Mouse (Mus musculus): Measurements from ENCODE around the gene Snai3. TPM values are rescaled to one million over a fixed set of nuclear protein-coding genes. Genes with fewer than 3 reads are reported as not detected.

Gene Snai3
- total and polyA plus RNA-seq, 3 experiments, result 0.06 TPM; not detected in 2

- TF ChIP-seq JUND (IDR thresholded peaks at IDR 0.05; ENCODE audit: low read depth, low read length) (no peak), MAX (IDR thresholded peaks at IDR 0.05; ENCODE audit: low read length) (peak; percentile 83; the same call in 1 of the 2 replicates), TAL1 (IDR thresholded peaks at IDR 0.05; ENCODE audit: low read length) (no peak), ZNF384 (IDR thresholded peaks at IDR 0.05; ENCODE audit: low read depth, low read length) (no peak), EP300 (IDR thresholded peaks at IDR 0.05; ENCODE audit: low read depth in 1 of 2, low read length in 2 of 2) (no peak), USF1 (IDR thresholded peaks at IDR 0.05; ENCODE audit: low read depth, low read length) (no peak), MYB (IDR thresholded peaks at IDR 0.05; ENCODE audit: low read depth, low read length) (no peak), MAZ (IDR thresholded peaks at IDR 0.05; ENCODE audit: low read depth, low read length) (peak; percentile 37; the same call in 1 of the 2 replicates), POLR2AphosphoS2 (IDR thresholded peaks at IDR 0.05; ENCODE audit: low read length) (peak; percentile 48; the same call in 1 of the 2 replicates), RAD21 (IDR thresholded peaks at IDR 0.05; ENCODE audit: low read depth, low read length) (no peak), SIN3A (IDR thresholded peaks at IDR 0.05; ENCODE audit: low read length) (peak; percentile 98), MAFK (IDR thresholded peaks at IDR 0.05; ENCODE audit: borderline replicate concordance, low read depth, low read length) (no peak), POLR2A (IDR thresholded peaks at IDR 0.05; ENCODE audit: control insufficient read depth in 1 of 2, insufficient read depth in 1 of 2, low read depth in 1 of 2, low read length in 2 of 2, poor library complexity in 1 of 2) (peak; percentile 74 to 84), CTCF (IDR thresholded peaks at IDR 0.05 in 2 of 3, conservative IDR thresholded peaks at IDR 0.05 in 1 of 3; ENCODE audit: control insufficient read depth in 1 of 3, insufficient read depth in 1 of 3, low read depth in 2 of 3, low read length in 3 of 3, poor library complexity in 1 of 3, severe bottlenecking in 1 of 3) (peak in 1 of 3 experiments; percentile 3; a peak in 1 of 6 replicates), ZMIZ1 (IDR thresholded peaks at IDR 0.05; ENCODE audit: low read depth, low read length) (peak; percentile 33; the same call in 1 of the 2 replicates), TCF12 (IDR thresholded peaks at IDR 0.05; ENCODE audit: low read depth, low read length) (peak; percentile 59), MEF2A (IDR thresholded peaks at IDR 0.05; ENCODE audit: extremely low read depth, insufficient replicate concordance, low read depth, low read length, poor library complexity, severe bottlenecking) (0 out of 2 replicates have a peak, but pooled peaks have one; percentile 56)
These were observed 15.2 kb upstream of the Snai3 start, which contains the start of the genes Rnf166 and Ctu2 (continued) for GRCm38 (mm10) chr8:122475580-122476320.

GRCm38 (mm10) chr8:122474951-122475560 lies 14.5 kb upstream of the Snai3 start:
- Histone ChIP-seq H3K27me3 (ENCODE audit: control insufficient read depth in 1 of 2, insufficient read depth in 2 of 2, low read length in 2 of 2) (no peaks in the 10 kb centered on the region), H3K27ac (ENCODE audit: control insufficient read depth, low read depth, low read length) (peak overlapping the region; percentile 69), H3K9ac (ENCODE audit: control insufficient read depth, low read depth, low read length, poor library complexity, severe bottlenecking) (peak overlapping the region; percentile 92), H3K36me3 (ENCODE audit: control insufficient read depth in 1 of 2, insufficient read depth in 2 of 2, low read length in 2 of 2) (peaks cover 0 to 13% of the 10 kb centered on the region in 2 experiments; a peak in 3 of 4 replicates), H3K9me3 (replicated peaks; ENCODE audit: insufficient read depth, low read length) (no peaks in the 10 kb centered on the region), H3K4me1 (ENCODE audit: control insufficient read depth in 1 of 2, insufficient read depth in 2 of 2, low read length in 2 of 2) (peaks cover 6 to 19% of the 10 kb centered on the region in 2 experiments), H3K79me2 (ENCODE audit: control insufficient read depth, insufficient read depth, low read length, poor library complexity) (peaks cover 21% of the 10 kb centered on the region), H3K4me3 (ENCODE audit: control insufficient read depth in 1 of 2, insufficient read depth in 1 of 2, low read depth in 2 of 2, low read length in 2 of 2) (peak overlapping the region; percentile 90 to 97)
- no peak for TF ChIP-seq POLR2AphosphoS5 (IDR thresholded peaks at IDR 0.05; ENCODE audit: borderline replicate concordance, low read depth, low read length)
- no peak for TF ChIP-seq UBTF (IDR thresholded peaks at IDR 0.05; ENCODE audit: borderline replicate concordance, insufficient read depth, low read depth, low read length)
- TF ChIP-seq BHLHE40 (IDR thresholded peaks at IDR 0.05; ENCODE audit: borderline replicate concordance, low read depth, low read length), result no peak
- TF ChIP-seq SIN3A (IDR thresholded peaks at IDR 0.05; ENCODE audit: low read length), result peak; percentile 60; the same call in 1 of the 2 replicates
- peak; percentile 16; the same call in 1 of the 2 replicates for TF ChIP-seq ETS1 (IDR thresholded peaks at IDR 0.05; ENCODE audit: low read depth, low read length)
- TF ChIP-seq MAZ (IDR thresholded peaks at IDR 0.05; ENCODE audit: low read depth, low read length), result peak; percentile 19; the same call in 1 of the 2 replicates
- peak; percentile 15; the same call in 1 of the 2 replicates for TF ChIP-seq HCFC1 (IDR thresholded peaks at IDR 0.05; ENCODE audit: low read depth, low read length)
- TF ChIP-seq NELFE (IDR thresholded peaks at IDR 0.05; ENCODE audit: low read depth, low read length), result 0 out of 2 replicates have a peak, but pooled peaks have one; percentile 1
- 0 out of 2 replicates have a peak, but pooled peaks have one; percentile 6 for TF ChIP-seq TAL1 (IDR thresholded peaks at IDR 0.05; ENCODE audit: low read length)
- peak; percentile 85 for DNase-seq (ENCODE audit: low read depth, low spot score)

All from MEL (cell line).